ENCODE assay signal across 10 mouse cellular contexts in genomic region chr4:45966716-45967115, GRCm38 (mm10). TPM values are rescaled to one million over a fixed set of nuclear protein-coding genes. Genes with fewer than 3 reads are reported as not detected.
DNase-seq lines count a peak whose midpoint lies in the region; ATAC-seq and TF ChIP-seq lines count a peak whose summit lies in the region.
"Had no signal": no experiment of that assay in that cellular context is flagged by ENCODE, and none has a peak within 500 bp of the region (broad histone marks: within the 10 kb centered on the region; RNA-seq: fewer than 3 reads in every experiment).

No protein-coding gene starts in this region.

- H3K27ac ChIP-seq in forebrain, embryonic 10.5 days: peak overlapping the region; percentile 80
- H3K27ac ChIP-seq in forebrain, embryonic 12.5 days: no peak overlapping the region
- no peak overlapping the region for H3K27ac ChIP-seq in midbrain, embryonic 14.5 days (replicated peaks; ENCODE audit: low read depth, low read length)
- no peak overlapping the region for H3K27ac ChIP-seq in midbrain, postnatal 0 days (ENCODE audit: low read depth, low read length)
- peak overlapping the region; percentile 42; the same call in 1 of the 2 replicates for H3K27ac ChIP-seq in liver, embryonic 11.5 days (ENCODE audit: low read depth, low read length)
- peak overlapping the region; percentile 75 for H3K27ac ChIP-seq in stomach, postnatal 0 days (replicated peaks)
- H3K27ac ChIP-seq: embryonic facial prominence, embryonic 13.5 days had no signal

- no peak for DNase-seq in forebrain, embryonic 10.5 days (ENCODE audit: extremely low spot score, low spot score)
- peak; percentile 21 for DNase-seq in midbrain, embryonic 14.5 days
- no peak for DNase-seq in midbrain, postnatal 0 days (ENCODE audit: low spot score)
- no peak for DNase-seq in liver, embryonic 11.5 days (ENCODE audit: low spot score)
- DNase-seq in stomach, postnatal 0 days (ENCODE audit: low spot score): peak; percentile 35
- DNase-seq in left cerebral cortex, postnatal 36 days (ENCODE audit: low spot score in 2 of 2): no peak
- no peak for DNase-seq in adrenal gland, postnatal 4 days (ENCODE audit: low spot score in 2 of 2)
- DNase-seq: lung, postnatal 4 days had no signal

- no peaks in the 10 kb centered on the region for H3K36me3 ChIP-seq in forebrain, embryonic 10.5 days (replicated peaks)
- no peaks in the 10 kb centered on the region for H3K36me3 ChIP-seq in forebrain, embryonic 12.5 days (replicated peaks)
- H3K36me3 ChIP-seq in midbrain, embryonic 14.5 days (ENCODE audit: control insufficient read depth, insufficient read depth, low read length): no peaks in the 10 kb centered on the region
- H3K36me3 ChIP-seq in midbrain, postnatal 0 days (ENCODE audit: insufficient read depth, low read length): no peaks in the 10 kb centered on the region
- no peaks in the 10 kb centered on the region for H3K36me3 ChIP-seq in liver, embryonic 11.5 days (ENCODE audit: control insufficient read depth, insufficient read depth, low read length)
- no peaks in the 10 kb centered on the region for H3K36me3 ChIP-seq in stomach, postnatal 0 days (ENCODE audit: control insufficient read depth, insufficient read depth, low read length)
- H3K36me3 ChIP-seq: embryonic facial prominence, embryonic 13.5 days had no signal

- TF ChIP-seq EP300 in stomach, postnatal 0 days (optimal IDR thresholded peaks at IDR 0.05): no peak

- no peak overlapping the region for H3K4me2 ChIP-seq in forebrain, embryonic 12.5 days
- no peak overlapping the region for H3K4me2 ChIP-seq in midbrain, embryonic 14.5 days (ENCODE audit: low read length)
- no peak overlapping the region for H3K4me2 ChIP-seq in midbrain, postnatal 0 days (ENCODE audit: low read depth, low read length, poor library complexity, severe bottlenecking)
- peak overlapping the region; percentile 8; the same call in 1 of the 2 replicates for H3K4me2 ChIP-seq in liver, embryonic 11.5 days
- H3K4me2 ChIP-seq in stomach, postnatal 0 days (replicated peaks; ENCODE audit: low read depth): peak overlapping the region; percentile 28
- H3K4me2 ChIP-seq: embryonic facial prominence, embryonic 13.5 days had no signal

- peaks cover 16% of the 10 kb centered on the region; the same call in 1 of the 2 replicates for H3K27me3 ChIP-seq in forebrain, embryonic 10.5 days (ENCODE audit: poor library complexity, severe bottlenecking)
- peaks cover 22% of the 10 kb centered on the region for H3K27me3 ChIP-seq in forebrain, embryonic 12.5 days
- no peaks in the 10 kb centered on the region for H3K27me3 ChIP-seq in midbrain, embryonic 14.5 days (ENCODE audit: control insufficient read depth, insufficient read depth, low read length)
- no peaks in the 10 kb centered on the region for H3K27me3 ChIP-seq in midbrain, postnatal 0 days (ENCODE audit: insufficient read depth, low read length)
- H3K27me3 ChIP-seq in liver, embryonic 11.5 days (replicated peaks; ENCODE audit: control insufficient read depth, insufficient read depth, low read length): no peaks in the 10 kb centered on the region
- H3K27me3 ChIP-seq in stomach, postnatal 0 days (ENCODE audit: control insufficient read depth, insufficient read depth, low read length): no peaks in the 10 kb centered on the region

- WGBS in forebrain, embryonic 10.5 days: 11% methylated on average over 6 of the region's 6 CpGs
- 12% methylated on average over 6 of the region's 6 CpGs for WGBS in forebrain, embryonic 12.5 days
- WGBS in midbrain, embryonic 14.5 days: 8% methylated on average over 6 of the region's 6 CpGs
- 12% methylated on average over 6 of the region's 6 CpGs for WGBS in midbrain, postnatal 0 days
- WGBS in liver, embryonic 11.5 days: 25% methylated on average over 6 of the region's 6 CpGs
- WGBS in stomach, postnatal 0 days: 29% methylated on average over 6 of the region's 6 CpGs

- H3K9ac ChIP-seq in forebrain, embryonic 12.5 days: no peak overlapping the region
- H3K9ac ChIP-seq in midbrain, embryonic 14.5 days (replicated peaks; ENCODE audit: low read length): no peak overlapping the region
- H3K9ac ChIP-seq in midbrain, postnatal 0 days (replicated peaks; ENCODE audit: low read length, poor library complexity, severe bottlenecking): no peak overlapping the region
- no peak overlapping the region for H3K9ac ChIP-seq in liver, embryonic 11.5 days (ENCODE audit: low read depth, low read length)
- H3K9ac ChIP-seq in stomach, postnatal 0 days (ENCODE audit: low read length): peak overlapping the region; percentile 36
- H3K9ac ChIP-seq: embryonic facial prominence, embryonic 13.5 days had no signal

- TF ChIP-seq CTCF in midbrain, postnatal 0 days (IDR thresholded peaks at IDR 0.05): no peak
- TF ChIP-seq CTCF in stomach, postnatal 0 days (IDR thresholded peaks at IDR 0.05; ENCODE audit: low read depth): no peak

- no peak for ATAC-seq in forebrain, embryonic 12.5 days (ENCODE audit: low FRiP score)
- no peak for ATAC-seq in midbrain, embryonic 14.5 days (ENCODE audit: low FRiP score, low TSS enrichment)
- no peak for ATAC-seq in midbrain, postnatal 0 days (ENCODE audit: low FRiP score)
- no peak for ATAC-seq in liver, embryonic 11.5 days (replicated peaks; ENCODE audit: low FRiP score)
- ATAC-seq in stomach, postnatal 0 days (ENCODE audit: low FRiP score, low TSS enrichment): no peak

- H3K9me3 ChIP-seq in forebrain, embryonic 10.5 days: no peaks in the 10 kb centered on the region
- no peaks in the 10 kb centered on the region for H3K9me3 ChIP-seq in forebrain, embryonic 12.5 days
- H3K9me3 ChIP-seq in midbrain, embryonic 14.5 days (ENCODE audit: control insufficient read depth, low read length): no peaks in the 10 kb centered on the region
- H3K9me3 ChIP-seq in midbrain, postnatal 0 days (ENCODE audit: low read length): no peaks in the 10 kb centered on the region
- no peaks in the 10 kb centered on the region for H3K9me3 ChIP-seq in liver, embryonic 11.5 days (ENCODE audit: control insufficient read depth, low read length)
- H3K9me3 ChIP-seq in stomach, postnatal 0 days (ENCODE audit: control insufficient read depth, low read length): no peaks in the 10 kb centered on the region
- H3K9me3 ChIP-seq: embryonic facial prominence, embryonic 13.5 days had no signal

- H3K4me3 ChIP-seq in forebrain, embryonic 10.5 days: no peak overlapping the region
- H3K4me3 ChIP-seq in forebrain, embryonic 12.5 days (replicated peaks): no peak overlapping the region
- H3K4me3 ChIP-seq in midbrain, embryonic 14.5 days (replicated peaks; ENCODE audit: low read depth, low read length): no peak overlapping the region
- H3K4me3 ChIP-seq in midbrain, postnatal 0 days (ENCODE audit: low read depth, low read length): no peak overlapping the region
- no peak overlapping the region for H3K4me3 ChIP-seq in liver, embryonic 11.5 days (ENCODE audit: low read depth, low read length)
- H3K4me3 ChIP-seq in stomach, postnatal 0 days (ENCODE audit: low read depth, low read length): no peak overlapping the region
- H3K4me3 ChIP-seq: embryonic facial prominence, embryonic 13.5 days had no signal

- H3K4me1 ChIP-seq in forebrain, embryonic 10.5 days: peaks cover 67% of the 10 kb centered on the region
- peaks cover 28% of the 10 kb centered on the region for H3K4me1 ChIP-seq in forebrain, embryonic 12.5 days
- H3K4me1 ChIP-seq in midbrain, embryonic 14.5 days (ENCODE audit: control insufficient read depth, insufficient read depth, low read length): peaks cover 13% of the 10 kb centered on the region; the same call in 1 of the 2 replicates
- peaks cover 4% of the 10 kb centered on the region; the same call in 1 of the 2 replicates for H3K4me1 ChIP-seq in midbrain, postnatal 0 days (ENCODE audit: insufficient read depth, low read length)
- H3K4me1 ChIP-seq in liver, embryonic 11.5 days (replicated peaks; ENCODE audit: control insufficient read depth, insufficient read depth, low read length): peaks cover 14% of the 10 kb centered on the region
- no peaks in the 10 kb centered on the region for H3K4me1 ChIP-seq in stomach, postnatal 0 days (replicated peaks; ENCODE audit: control insufficient read depth, insufficient read depth)

- intact Hi-C loops in left cerebral cortex, postnatal 36 days (cut with DNase I): no loop called here

RNA-seq across cellular contexts. Expression of gene Tdrd7, which starts 1.6 kb away (rescaled TPM):
- polyA plus RNA-seq in forebrain, embryonic 10.5 days (2016; fragmentation: Nextera tagmentation; extraction: Ambion mirVana): 9.1 and 9.3 TPM in 2 replicates
- 12.2 and 14.3 TPM in 2 replicates for polyA plus RNA-seq in forebrain, embryonic 12.5 days (2016; fragmentation: Nextera tagmentation; extraction: Ambion mirVana)
- polyA plus RNA-seq in midbrain, embryonic 14.5 days (2014; fragmentation: Nextera tagmentation; extraction: Ambion mirVana): 18.8 and 24.7 TPM in 2 replicates
- total RNA-seq in midbrain, postnatal 0 days (2014; rRNA removed): 28.0 and 35.3 TPM in 2 replicates
- polyA plus RNA-seq in midbrain, postnatal 0 days (2015; fragmentation: Nextera tagmentation; extraction: Ambion mirVana): 21.4 and 24.1 TPM in 2 replicates
- 6.1 and 7.9 TPM in 2 replicates for polyA plus RNA-seq in liver, embryonic 11.5 days (2014; fragmentation: Nextera tagmentation; extraction: Ambion mirVana)
- 24.9 and 25.1 TPM in 2 replicates for polyA plus RNA-seq in stomach, postnatal 0 days (2015; fragmentation: Nextera tagmentation; extraction: Ambion mirVana)
- 10 to 100 TPM; 24.7 to 24.9 TPM for total RNA-seq in left cerebral cortex, postnatal 36 days (2021)
- 10 to 100 TPM; 20.9 to 22.5 TPM for total RNA-seq in adrenal gland, postnatal 4 days (2021)

Comparison
In these comparisons a context has a peak if more than half of its experiments do, and no peak if none do; other contexts are left out.
1. DNase-seq: peak in midbrain, embryonic 14.5 days (single experiment) and stomach, postnatal 0 days (single experiment); none in forebrain, embryonic 10.5 days (single experiment), midbrain, postnatal 0 days (single experiment), liver, embryonic 11.5 days (single experiment), left cerebral cortex, postnatal 36 days (0 of 2) and adrenal gland, postnatal 4 days (0 of 2).
2. H3K27ac ChIP-seq: peak in forebrain, embryonic 10.5 days (single experiment), liver, embryonic 11.5 days (single experiment) and stomach, postnatal 0 days (single experiment); none in forebrain, embryonic 12.5 days (single experiment), midbrain, embryonic 14.5 days (single experiment) and midbrain, postnatal 0 days (single experiment).
3. H3K4me2 ChIP-seq: peak in liver, embryonic 11.5 days (single experiment) and stomach, postnatal 0 days (single experiment); none in forebrain, embryonic 12.5 days (single experiment), midbrain, embryonic 14.5 days (single experiment) and midbrain, postnatal 0 days (single experiment).